Comparison of ENCODE assay signal across 10 mouse cellular contexts in genomic region chrX:157547082-157547481, GRCm38 (mm10). TPM values are rescaled to one million over a fixed set of nuclear protein-coding genes. Genes with fewer than 3 reads are reported as not detected.
DNase-seq lines count a peak whose midpoint lies in the region; ATAC-seq and TF ChIP-seq lines count a peak whose summit lies in the region.
"Had no signal": no experiment of that assay in that cellular context is flagged by ENCODE, and none has a peak within 500 bp of the region (broad histone marks: within the 10 kb centered on the region; RNA-seq: fewer than 3 reads in every experiment).

No protein-coding gene starts in this region.

- no peak overlapping the region for H3K4me2 ChIP-seq in intestine, embryonic 16.5 days (ENCODE audit: low read depth, low read length)
- no peak overlapping the region for H3K4me2 ChIP-seq in lung, embryonic 16.5 days (ENCODE audit: low read depth, low read length)

- H3K4me3 ChIP-seq in lung, adult 2 months (replicated peaks; ENCODE audit: extremely low read depth, low read depth, low read length) = no peak overlapping the region
- H3K4me3 ChIP-seq in intestine, embryonic 16.5 days (ENCODE audit: low read length) = no peak overlapping the region
- no peak overlapping the region for H3K4me3 ChIP-seq in lung, embryonic 16.5 days (ENCODE audit: low read length)
- no peak overlapping the region for H3K4me3 ChIP-seq in cerebellum, adult 2 months (replicated peaks; ENCODE audit: insufficient read depth, low read depth, low read length)

- no peaks in the 10 kb centered on the region for H3K4me1 ChIP-seq in lung, adult 2 months (ENCODE audit: control insufficient read depth, insufficient read depth, low read length)
- no peaks in the 10 kb centered on the region for H3K4me1 ChIP-seq in intestine, embryonic 16.5 days (ENCODE audit: control insufficient read depth, insufficient read depth, low read length)
- H3K4me1 ChIP-seq in lung, embryonic 16.5 days (replicated peaks; ENCODE audit: control insufficient read depth, insufficient read depth, low read length) = no peaks in the 10 kb centered on the region
- H3K4me1 ChIP-seq in cerebellum, adult 2 months (ENCODE audit: control insufficient read depth, insufficient read depth, low read length) = no peaks in the 10 kb centered on the region

- no peak for TF ChIP-seq CTCF in lung, adult 2 months (IDR thresholded peaks at IDR 0.05; ENCODE audit: insufficient read depth, low read length)
- no peak for TF ChIP-seq CTCF in cerebellum, adult 2 months (IDR thresholded peaks at IDR 0.05; ENCODE audit: borderline replicate concordance, insufficient read depth, low read depth, low read length)

- no peak for TF ChIP-seq POLR2A in lung, adult 2 months (IDR thresholded peaks at IDR 0.05; ENCODE audit: borderline replicate concordance, extremely low read depth, low read depth, low read length)
- TF ChIP-seq POLR2A in cerebellum, adult 2 months (IDR thresholded peaks at IDR 0.05; ENCODE audit: borderline replicate concordance, insufficient read depth, low read length) = no peak

- DNase-seq in lung, adult 2 months = peak; percentile 10
- no peak for DNase-seq in lung, postnatal 4 days
- no peak for DNase-seq in cerebellum, adult 2 months
- DNase-seq in urinary bladder, postnatal 14 days (ENCODE audit: low spot score) = no peak
- no peak for DNase-seq in spleen, adult 18-20 months

- no peak overlapping the region for H3K27ac ChIP-seq in intestine, embryonic 16.5 days (ENCODE audit: low read length)
- H3K27ac ChIP-seq in lung, embryonic 16.5 days (ENCODE audit: low read length) = no peak overlapping the region
- no peak overlapping the region for H3K27ac ChIP-seq in cerebellum, adult 2 months (ENCODE audit: insufficient read depth, low read length)
- H3K27ac ChIP-seq: macrophage had no signal

- no peaks in the 10 kb centered on the region for H3K27me3 ChIP-seq in intestine, embryonic 16.5 days (replicated peaks; ENCODE audit: control insufficient read depth, insufficient read depth, low read length)
- H3K27me3 ChIP-seq in lung, embryonic 16.5 days (ENCODE audit: control insufficient read depth, insufficient read depth, low read depth, low read length) = no peaks in the 10 kb centered on the region
- H3K27me3 ChIP-seq in cerebellum, adult 2 months (ENCODE audit: control insufficient read depth, insufficient read depth, low read length) = no peaks in the 10 kb centered on the region

- H3K9me3 ChIP-seq in intestine, embryonic 16.5 days (ENCODE audit: control insufficient read depth, low read length) = no peaks in the 10 kb centered on the region
- no peaks in the 10 kb centered on the region for H3K9me3 ChIP-seq in lung, embryonic 16.5 days (ENCODE audit: control insufficient read depth, low read length)

- no peaks in the 10 kb centered on the region for H3K36me3 ChIP-seq in intestine, embryonic 16.5 days (ENCODE audit: control insufficient read depth, insufficient read depth, low read length)
- no peaks in the 10 kb centered on the region for H3K36me3 ChIP-seq in lung, embryonic 16.5 days (ENCODE audit: control insufficient read depth, insufficient read depth, low read length)

- H3K9ac ChIP-seq in intestine, embryonic 16.5 days (ENCODE audit: low read depth, low read length) = no peak overlapping the region
- no peak overlapping the region for H3K9ac ChIP-seq in lung, embryonic 16.5 days (ENCODE audit: low read length)

- WGBS in lung, adult 2 months = 40% methylated on average over 3 of the region's 3 CpGs
- 16% methylated on average over 3 of the region's 3 CpGs for WGBS in intestine, embryonic 16.5 days
- WGBS in lung, embryonic 16.5 days = 27% methylated on average over 3 of the region's 3 CpGs
- 42% methylated on average over 3 of the region's 3 CpGs for WGBS in cerebellum, adult 2 months

- peak; percentile 99 for ATAC-seq in intestine, embryonic 16.5 days
- ATAC-seq in lung, embryonic 16.5 days (ENCODE audit: low read depth) = peak; percentile 34; the same call in 1 of the 2 replicates
- no peak for ATAC-seq in erythroblast, adult 5-6 weeks (replicated peaks; ENCODE audit: low FRiP score, poor library complexity, severe bottlenecking)

RNA-seq across cellular contexts. Expression of gene Yy2, which starts 21.7 kb away (rescaled TPM):
- not detected in 2 replicates for polyA plus RNA-seq in lung, adult 2 months (2012; rRNA removed)
- polyA plus RNA-seq in intestine, embryonic 16.5 days (2015; fragmentation: Nextera tagmentation; extraction: Ambion mirVana) = 1.7 and 3.3 TPM in 2 replicates
- polyA plus RNA-seq in lung, embryonic 16.5 days (2015; fragmentation: Nextera tagmentation; extraction: Ambion mirVana) = 4.8 and 6.2 TPM in 2 replicates
- not detected in 2 replicates for polyA plus RNA-seq in cerebellum, adult 2 months (2012; rRNA removed)
- 0.63 TPM in 1 of 2 replicates, not detected in the other for total RNA-seq in erythroblast, adult 5-6 weeks (2015; ENCODE audit: low replicate concordance)
- total RNA-seq in erythroblast, adult 5-6 weeks (2017; ENCODE audit: low replicate concordance) = 0.28 TPM in 1 of 2 replicates, not detected in the other
- polyA plus RNA-seq: testis, adult 2 months had no signal

RNA-seq across cellular contexts. Expression of gene Mbtps2, which starts 51.4 kb away (rescaled TPM):
- polyA plus RNA-seq in lung, adult 2 months (2012; rRNA removed) = 7.3 and 13.8 TPM in 2 replicates
- 16.8 and 17.9 TPM in 2 replicates for polyA plus RNA-seq in intestine, embryonic 16.5 days (2015; fragmentation: Nextera tagmentation; extraction: Ambion mirVana)
- 18.9 and 22.8 TPM in 2 replicates for polyA plus RNA-seq in lung, embryonic 16.5 days (2015; fragmentation: Nextera tagmentation; extraction: Ambion mirVana)
- polyA plus RNA-seq in cerebellum, adult 2 months (2012; rRNA removed) = 29.9 and 30.1 TPM in 2 replicates
- 3.3 and 4.8 TPM in 2 replicates for total RNA-seq in erythroblast, adult 5-6 weeks (2015; ENCODE audit: low replicate concordance)
- 2.8 and 6.0 TPM in 2 replicates for total RNA-seq in erythroblast, adult 5-6 weeks (2017; ENCODE audit: low replicate concordance)

RNA-seq across cellular contexts. Expression of gene Sms, which starts 55.0 kb away (rescaled TPM):
- polyA plus RNA-seq in lung, adult 2 months (2012; rRNA removed) = 11.3 and 13.1 TPM in 2 replicates
- 27.1 and 33.1 TPM in 2 replicates for polyA plus RNA-seq in intestine, embryonic 16.5 days (2015; fragmentation: Nextera tagmentation; extraction: Ambion mirVana)
- 66.2 and 71.0 TPM in 2 replicates for polyA plus RNA-seq in lung, embryonic 16.5 days (2015; fragmentation: Nextera tagmentation; extraction: Ambion mirVana)
- 79.0 and 81.8 TPM in 2 replicates for polyA plus RNA-seq in cerebellum, adult 2 months (2012; rRNA removed)
- total RNA-seq in erythroblast, adult 5-6 weeks (2015; ENCODE audit: low replicate concordance) = 6.7 and 11.5 TPM in 2 replicates
- total RNA-seq in erythroblast, adult 5-6 weeks (2017; ENCODE audit: low replicate concordance) = 9.2 and 10.9 TPM in 2 replicates
